Mouse (Mus musculus): ENCODE data around the gene H2-DMb2. TPM values are rescaled to one million over a fixed set of nuclear protein-coding genes. Genes with fewer than 3 reads are reported as not detected.

Gene H2-DMb2
- total and polyA plus RNA-seq, 2 experiments = 0.74 to 3.1 TPM

GRCm38 (mm10) chr17:34107109-34107867 is 35.8 kb upstream of the H2-DMb2 start:
- no peak overlapping the region for H3K4me3 ChIP-seq (ENCODE audit: insufficient read depth, low read depth, low read length)
- H3K36me3 ChIP-seq (ENCODE audit: control insufficient read depth, insufficient read depth, low read length) = peaks cover 17% of the 10 kb centered on the region
- no peak overlapping the region for H3K27ac ChIP-seq (replicated peaks; ENCODE audit: insufficient read depth, low read depth, low read length)
- DNase-seq (ENCODE audit: extremely low read depth, low read depth, low spot score) = peak; percentile 58
- peaks cover 2% of the 10 kb centered on the region; the same call in 1 of the 2 replicates for H3K4me1 ChIP-seq (ENCODE audit: control insufficient read depth, insufficient read depth, low read length)
- H3K79me2 ChIP-seq (ENCODE audit: control insufficient read depth, insufficient read depth, low read length) = no peaks in the 10 kb centered on the region
- WGBS = 68% methylated on average over 7 of the region's 7 CpGs
- H3K9ac ChIP-seq (ENCODE audit: low read depth, low read length) = no peak overlapping the region
- no peak for TF ChIP-seq POLR2A (IDR thresholded peaks at IDR 0.05; ENCODE audit: extremely low read depth, insufficient read depth, low read length)
- TF ChIP-seq CTCF (IDR thresholded peaks at IDR 0.05; ENCODE audit: low read depth, low read length) = no peak
- H3K27me3 ChIP-seq (ENCODE audit: control insufficient read depth, insufficient read depth, low read length) = no peaks in the 10 kb centered on the region

DNA sequence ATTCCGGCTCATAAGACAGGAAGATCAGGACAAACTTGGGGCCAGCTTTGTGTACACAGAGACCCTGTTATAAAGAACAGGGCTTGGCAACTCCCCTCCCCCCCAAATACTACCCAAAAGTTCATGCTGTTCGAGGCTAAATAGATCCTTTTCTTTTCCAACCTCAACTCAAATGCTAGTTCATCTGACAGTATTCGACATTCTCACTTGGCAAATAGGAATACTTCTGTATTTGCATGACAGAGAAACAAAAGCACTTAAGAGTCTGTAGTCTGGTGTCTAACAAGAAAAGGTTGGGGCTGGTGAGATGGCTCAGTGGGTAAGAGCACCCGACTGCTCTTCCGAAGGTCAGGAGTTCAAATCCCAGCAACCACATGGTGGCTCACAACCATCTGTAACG is 34.6 kb upstream of the H2-DMb2 start:
- H3K4me1 ChIP-seq (ENCODE audit: control insufficient read depth, insufficient read depth, low read length) = 0 out of 2 replicates have a peak, but pooled peaks cover 2% of the 10 kb centered on the region
- peaks cover 29% of the 10 kb centered on the region for H3K36me3 ChIP-seq (ENCODE audit: control insufficient read depth, insufficient read depth, low read length)
- H3K4me3 ChIP-seq (ENCODE audit: insufficient read depth, low read depth, low read length) = no peak overlapping the region
- DNase-seq (ENCODE audit: extremely low read depth, low read depth, low spot score) = peak; percentile 14
- WGBS = 69% methylated on average over 6 of the region's 6 CpGs
- H3K27me3 ChIP-seq (ENCODE audit: control insufficient read depth, insufficient read depth, low read length) = no peaks in the 10 kb centered on the region
- TF ChIP-seq POLR2A (IDR thresholded peaks at IDR 0.05; ENCODE audit: extremely low read depth, insufficient read depth, low read length) (no peak), CTCF (IDR thresholded peaks at IDR 0.05; ENCODE audit: low read depth, low read length) (no peak)
- no peak overlapping the region for H3K9ac ChIP-seq (ENCODE audit: low read depth, low read length)
- H3K79me2 ChIP-seq (ENCODE audit: control insufficient read depth, insufficient read depth, low read length) = no peaks in the 10 kb centered on the region
- no peak overlapping the region for H3K27ac ChIP-seq (replicated peaks; ENCODE audit: insufficient read depth, low read depth, low read length)

DNA sequence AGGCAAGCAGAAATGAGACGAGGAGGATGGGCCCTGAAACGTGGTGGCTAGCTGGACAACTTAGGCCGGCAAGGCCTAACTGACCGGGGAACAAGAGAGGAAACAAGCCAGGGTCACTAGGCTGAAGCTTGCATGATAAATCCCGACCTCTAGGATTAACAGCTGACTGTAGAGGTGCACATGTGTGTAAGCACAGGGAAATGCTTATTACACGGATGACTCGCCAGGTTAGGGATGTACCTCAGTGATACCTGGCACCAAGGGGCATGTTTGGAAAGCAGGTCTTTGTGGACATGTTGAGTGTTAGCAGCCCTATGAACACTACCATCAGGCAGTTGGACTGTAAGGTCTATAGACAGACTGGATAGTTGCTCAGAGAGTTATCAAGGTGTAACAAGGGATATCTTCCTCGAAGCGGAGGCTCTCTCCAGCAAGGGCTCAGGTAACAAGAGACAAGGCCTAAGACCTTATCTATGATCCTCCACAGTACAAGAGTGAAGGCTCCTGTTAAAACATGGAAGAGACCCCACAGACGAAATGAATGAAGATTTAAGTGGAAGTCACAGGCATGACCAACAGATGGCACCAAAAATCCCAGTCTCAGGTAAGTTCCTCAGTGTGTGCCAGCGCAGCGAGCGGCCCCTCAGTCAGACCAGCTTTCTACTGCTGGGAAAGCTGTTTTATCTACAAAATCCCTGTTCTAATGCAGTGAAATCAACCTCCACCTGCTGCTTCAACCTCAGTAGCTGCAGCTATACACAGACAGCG is 33.9 kb upstream of the H2-DMb2 start:
- DNase-seq (ENCODE audit: extremely low read depth, low read depth, low spot score) = peak; percentile 42
- TF ChIP-seq CTCF (IDR thresholded peaks at IDR 0.05; ENCODE audit: low read depth, low read length) (peak; percentile 27; the same call in 1 of the 2 replicates), POLR2A (IDR thresholded peaks at IDR 0.05; ENCODE audit: extremely low read depth, insufficient read depth, low read length) (no peak)
- H3K36me3 ChIP-seq (ENCODE audit: control insufficient read depth, insufficient read depth, low read length) = peaks cover 36% of the 10 kb centered on the region
- peaks cover 3% of the 10 kb centered on the region; the same call in 1 of the 2 replicates for H3K4me1 ChIP-seq (ENCODE audit: control insufficient read depth, insufficient read depth, low read length)
- 81% methylated on average over 14 of the region's 14 CpGs for WGBS
- H3K4me3 ChIP-seq (ENCODE audit: insufficient read depth, low read depth, low read length) = no peak overlapping the region
- no peaks in the 10 kb centered on the region for H3K79me2 ChIP-seq (ENCODE audit: control insufficient read depth, insufficient read depth, low read length)
- no peak overlapping the region for H3K27ac ChIP-seq (replicated peaks; ENCODE audit: insufficient read depth, low read depth, low read length)
- H3K9ac ChIP-seq (ENCODE audit: low read depth, low read length) = no peak overlapping the region
- no peaks in the 10 kb centered on the region for H3K27me3 ChIP-seq (ENCODE audit: control insufficient read depth, insufficient read depth, low read length)

DNA sequence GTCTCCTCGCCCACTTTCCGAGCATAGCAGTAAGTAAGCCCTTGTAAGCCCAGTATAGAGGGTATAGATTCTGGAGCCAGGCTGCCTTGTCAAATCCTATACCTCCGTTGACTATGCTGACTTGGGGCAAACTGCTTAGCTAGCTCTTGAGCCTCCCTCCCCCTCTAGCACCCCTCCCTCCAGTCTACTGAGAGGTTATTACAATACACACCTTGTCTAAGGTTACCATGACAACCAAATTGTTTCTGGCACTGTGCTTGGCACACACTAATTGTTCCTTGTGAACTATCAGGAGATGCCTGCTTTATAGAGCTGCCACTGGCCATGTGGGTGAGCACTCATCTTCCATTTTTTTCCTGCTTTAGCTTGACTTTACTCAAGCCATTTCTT is 33.3 kb upstream of the H2-DMb2 start:
- no peak overlapping the region for H3K27ac ChIP-seq (replicated peaks; ENCODE audit: insufficient read depth, low read depth, low read length)
- no peak for TF ChIP-seq CTCF (IDR thresholded peaks at IDR 0.05; ENCODE audit: low read depth, low read length)
- no peak for TF ChIP-seq POLR2A (IDR thresholded peaks at IDR 0.05; ENCODE audit: extremely low read depth, insufficient read depth, low read length)
- no peak overlapping the region for H3K4me3 ChIP-seq (ENCODE audit: insufficient read depth, low read depth, low read length)
- 76% methylated on average over 3 of the region's 3 CpGs for WGBS
- peaks cover 42% of the 10 kb centered on the region for H3K36me3 ChIP-seq (ENCODE audit: control insufficient read depth, insufficient read depth, low read length)
- H3K9ac ChIP-seq (ENCODE audit: low read depth, low read length) = no peak overlapping the region
- peaks cover 5% of the 10 kb centered on the region; the same call in 1 of the 2 replicates for H3K4me1 ChIP-seq (ENCODE audit: control insufficient read depth, insufficient read depth, low read length)
- peak; percentile 71 for DNase-seq (ENCODE audit: extremely low read depth, low read depth, low spot score)
- no peaks in the 10 kb centered on the region for H3K79me2 ChIP-seq (ENCODE audit: control insufficient read depth, insufficient read depth, low read length)
- H3K27me3 ChIP-seq (ENCODE audit: control insufficient read depth, insufficient read depth, low read length) = no peaks in the 10 kb centered on the region

- peaks cover 47% of the 10 kb centered on the region for H3K36me3 ChIP-seq (ENCODE audit: control insufficient read depth, insufficient read depth, low read length)
Measured at GRCm38 (mm10) chr17:34110309-34110708, 32.8 kb upstream of the H2-DMb2 start.

More at GRCm38 (mm10) chr17:34110309-34110708, 32.8 kb upstream of the H2-DMb2 start:
- WGBS = 72% methylated on average over 8 of the region's 8 CpGs
- no peak overlapping the region for H3K27ac ChIP-seq (replicated peaks; ENCODE audit: insufficient read depth, low read depth, low read length)
- no peaks in the 10 kb centered on the region for H3K27me3 ChIP-seq (ENCODE audit: control insufficient read depth, insufficient read depth, low read length)
- H3K9ac ChIP-seq (ENCODE audit: low read depth, low read length) = no peak overlapping the region
- no peak overlapping the region for H3K4me3 ChIP-seq (ENCODE audit: insufficient read depth, low read depth, low read length)
- peak; percentile 48 for DNase-seq (ENCODE audit: extremely low read depth, low read depth, low spot score)
- TF ChIP-seq CTCF (IDR thresholded peaks at IDR 0.05; ENCODE audit: low read depth, low read length) = no peak
- TF ChIP-seq POLR2A (IDR thresholded peaks at IDR 0.05; ENCODE audit: extremely low read depth, insufficient read depth, low read length) = no peak
- H3K4me1 ChIP-seq (ENCODE audit: control insufficient read depth, insufficient read depth, low read length) = peaks cover 9% of the 10 kb centered on the region; the same call in 1 of the 2 replicates
- no peaks in the 10 kb centered on the region for H3K79me2 ChIP-seq (ENCODE audit: control insufficient read depth, insufficient read depth, low read length)

Measured in liver, adult 2 months (tissue).